Mouse (Mus musculus) liver, embryonic 12.5 days (tissue): ENCODE measurements at regions not wholly inside any gene's neighbourhood (a gene's known extent, or its start where the extent isn't known, plus 50 kb on each side); places are given as distances from the start of the nearest gene placed in this dataset.
"Not testable (repeated sequence)": the region's sequence is repeated elsewhere in the genome, so short reads cannot be mapped to it uniquely, and the experiment has no call there.

Experiments
- ATAC-seq: fragments of 200-750 bp; cut with Nextera tagmentation; 2 replicates; pipeline ENCODE4 v1.8.0; 2017; ENCODE audit warnings: moderate number of reproducible peaks, mild to moderate bottlenecking, moderate library complexity
- H3K27ac ChIP-seq: fragments of 300-500 bp; sonication (generic); 2 replicates; pipeline ENCODE4 v1.5.1; 2016; ENCODE audit warnings: mild to moderate bottlenecking
- H3K27me3 ChIP-seq: fragments of 300-500 bp; sonication (generic); replicated peaks from 2 replicates; pipeline ENCODE4 v1.6.1; 2016; ENCODE audit warnings: mild to moderate bottlenecking, moderate library complexity
- H3K36me3 ChIP-seq: fragments of 300-500 bp; sonication (generic); 2 replicates; pipeline ENCODE4 v1.6.1; 2016; ENCODE audit warnings: mild to moderate bottlenecking, moderate library complexity
- H3K4me1 ChIP-seq: fragments of 300-500 bp; sonication (generic); 2 replicates; pipeline ENCODE4 v1.6.1; 2016
- H3K4me2 ChIP-seq: fragments of 300-500 bp; sonication (generic); 2 replicates; pipeline ENCODE4 v1.6.1; 2016; ENCODE audit warnings: mild to moderate bottlenecking, moderate library complexity
- H3K4me3 ChIP-seq: fragments of 300-500 bp; sonication (generic); 2 replicates; pipeline ENCODE4 v1.5.1; 2016; ENCODE audit warnings: mild to moderate bottlenecking, moderate library complexity
- H3K9ac ChIP-seq: fragments of 300-500 bp; sonication (generic); 2 replicates; pipeline ENCODE4 v1.6.1; 2016; ENCODE audit warnings: mild to moderate bottlenecking, moderate library complexity
- H3K9me3 ChIP-seq: fragments of 300-500 bp; sonication (generic); replicated peaks from 2 replicates; pipeline ENCODE4 v1.6.1; 2016; ENCODE audit warnings: mild to moderate bottlenecking, moderate library complexity
- WGBS: fragments of 180-500 bp; shearing (Covaris S2); methylation state at CpG from one replicate; pipeline ENCODE4 v1.1.7; 2016; ENCODE audit not compliant: insufficient replicate concordance; 5-methylcytosine and 5-hydroxymethylcytosine counted together

GRCm38 (mm10) chr14:89922316-89922715, 1451.1 kb upstream of the Pcdh20 start:
- Histone ChIP-seq H3K36me3 (no peaks in the 10 kb centered on the region), H3K27ac (no peak overlapping the region), H3K4me1 (no peaks in the 10 kb centered on the region), H3K9ac (no peak overlapping the region), H3K9me3 (no peaks in the 10 kb centered on the region), H3K4me3 (no peak overlapping the region), H3K27me3 (no peaks in the 10 kb centered on the region), H3K4me2 (no peak overlapping the region)
- no peak for ATAC-seq
- WGBS = 59% methylated on average over 1 of the region's 1 CpGs

GRCm38 (mm10) chr14:89920586-89920985, 1449.4 kb upstream of the Pcdh20 start:
- H3K4me2 ChIP-seq, H3K4me3 ChIP-seq, H3K27me3 ChIP-seq, H3K27ac ChIP-seq, H3K4me1 ChIP-seq, ATAC-seq, H3K9me3 ChIP-seq, H3K9ac ChIP-seq, H3K36me3 ChIP-seq: not testable (repeated sequence)
- 0% methylated on average over 1 of the region's 1 CpGs for WGBS

- 0 out of 2 replicates have a peak, but pooled peaks have one; percentile 51 for ATAC-seq
- H3K9me3 ChIP-seq, H3K9ac ChIP-seq, H3K27ac ChIP-seq, H3K4me2 ChIP-seq, H3K36me3 ChIP-seq, H3K4me1 ChIP-seq, H3K27me3 ChIP-seq, H3K4me3 ChIP-seq: not testable (repeated sequence)
- WGBS = 57% methylated on average over 20 of the region's 34 CpGs
Observed at GRCm38 (mm10) chr14:89898701-89899227, 1427.6 kb upstream of the Pcdh20 start.

- not testable (repeated sequence) for H3K27ac ChIP-seq, H3K9ac ChIP-seq, H3K9me3 ChIP-seq, H3K36me3 ChIP-seq, H3K4me3 ChIP-seq, H3K4me2 ChIP-seq, H3K4me1 ChIP-seq, H3K27me3 ChIP-seq, ATAC-seq
- 80% methylated on average over 22 of the region's 22 CpGs for WGBS
Observed at GRCm38 (mm10) chr14:89898135-89898534, 1426.9 kb upstream of the Pcdh20 start.

- not testable (repeated sequence) for H3K4me2 ChIP-seq, H3K4me1 ChIP-seq, H3K27me3 ChIP-seq, H3K4me3 ChIP-seq, H3K9ac ChIP-seq, ATAC-seq, H3K27ac ChIP-seq, H3K36me3 ChIP-seq, H3K9me3 ChIP-seq
- WGBS = 53% methylated on average over 16 of the region's 16 CpGs
Observed at GRCm38 (mm10) chr14:89896891-89897290, 1425.7 kb upstream of the Pcdh20 start.
